Mouse (Mus musculus): ENCODE measurements at regions not wholly inside any gene's neighbourhood (a gene's known extent, or its start where the extent isn't known, plus 50 kb on each side); places are given as distances from the start of the nearest gene placed in this dataset.

DNA sequence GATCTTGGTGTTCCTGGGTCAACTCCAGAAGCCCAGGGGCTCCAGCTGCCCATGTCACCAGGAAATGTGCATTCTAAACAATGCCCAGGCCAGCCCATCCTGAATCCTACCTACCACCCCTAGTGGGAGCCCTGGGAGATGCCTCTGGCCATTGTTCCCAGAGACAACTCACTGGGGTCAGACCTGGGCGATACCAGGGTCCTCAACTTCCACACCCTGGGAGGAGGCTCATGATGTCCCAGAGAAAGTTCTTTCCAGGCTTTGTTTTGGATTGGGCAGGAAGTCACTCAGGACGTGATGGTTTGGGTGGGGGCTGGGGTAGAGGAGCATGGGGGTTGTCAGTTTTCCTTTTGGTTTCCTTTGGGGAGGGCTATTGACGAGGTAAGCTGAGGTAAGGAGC is 97.1 kb downstream of the Efnb1 start:
- TF ChIP-seq EP300 (optimal IDR thresholded peaks at IDR 0.05): no peak
- TF ChIP-seq CTCF (IDR thresholded peaks at IDR 0.05; ENCODE audit: low read depth): no peak
